Mouse (Mus musculus): ENCODE data around the gene Clint1. TPM values are rescaled to one million over a fixed set of nuclear protein-coding genes. Genes with fewer than 3 reads are reported as not detected.

Clint1 gene
- total RNA-seq (2021) = 10 to 100 TPM; 52.0 to 53.0 TPM

- DNase-seq = peak; percentile 86
Measured at GRCm38 (mm10) chr11:45851516-45852123, at the start of gene Clint1. Clint1 (plus strand) TSS chr11:45852051.

- no peak for DNase-seq
Measured at GRCm38 (mm10) chr11:45804068-45804467, 47.8 kb upstream of the Clint1 start.

- no peak for DNase-seq
Measured at GRCm38 (mm10) chr11:45805312-45805772, 46.5 kb upstream of the Clint1 start.

GRCm38 (mm10) chr11:45805810-45806209 is 46.0 kb upstream of the Clint1 start:
- no peak for DNase-seq

- no peak for DNase-seq
Measured at GRCm38 (mm10) chr11:45806264-45806663, 45.6 kb upstream of the Clint1 start.

GRCm38 (mm10) chr11:45806809-45807208 is 45.0 kb upstream of the Clint1 start:
- DNase-seq = no peak

GRCm38 (mm10) chr11:45807820-45808219 is 44.0 kb upstream of the Clint1 start:
- DNase-seq = no peak

- no peak for DNase-seq
Measured at GRCm38 (mm10) chr11:45809424-45809823, 42.4 kb upstream of the Clint1 start.

- DNase-seq = no peak
Measured at GRCm38 (mm10) chr11:45810056-45810455, 41.8 kb upstream of the Clint1 start.

- no peak for DNase-seq
Measured at GRCm38 (mm10) chr11:45810805-45811204, 41.0 kb upstream of the Clint1 start.

GRCm38 (mm10) chr11:45815603-45816002 is 36.2 kb upstream of the Clint1 start:
- no peak for DNase-seq

GRCm38 (mm10) chr11:45816712-45817111 is 35.1 kb upstream of the Clint1 start:
- DNase-seq = no peak

- no peak for DNase-seq
Measured at GRCm38 (mm10) chr11:45817996-45818395, 33.9 kb upstream of the Clint1 start.

GRCm38 (mm10) chr11:45820930-45821329 is 30.9 kb upstream of the Clint1 start:
- DNase-seq = no peak

- peak; percentile 55 for DNase-seq
Measured at GRCm38 (mm10) chr11:45830112-45830511, 21.7 kb upstream of the Clint1 start.

- peak; percentile 30 for DNase-seq
Measured at GRCm38 (mm10) chr11:45830743-45831310, 21.0 kb upstream of the Clint1 start.

GRCm38 (mm10) chr11:45831476-45832143 is 20.2 kb upstream of the Clint1 start:
- DNase-seq = no peak

GRCm38 (mm10) chr11:45835625-45836255 is 16.1 kb upstream of the Clint1 start:
- DNase-seq = no peak

- no peak for DNase-seq
Measured at GRCm38 (mm10) chr11:45837257-45837817, 14.5 kb upstream of the Clint1 start.

GRCm38 (mm10) chr11:45838450-45838849 is 13.4 kb upstream of the Clint1 start:
- DNase-seq = no peak

GRCm38 (mm10) chr11:45840332-45840731 is 11.5 kb upstream of the Clint1 start:
- DNase-seq = no peak

GRCm38 (mm10) chr11:45846008-45846407 is 5.8 kb upstream of the Clint1 start:
- DNase-seq = no peak

GRCm38 (mm10) chr11:45847548-45847947 is 4.3 kb upstream of the Clint1 start:
- DNase-seq = no peak

All from heart, postnatal 4 days (tissue).